Mouse (Mus musculus): Measurements from ENCODE around the gene 2900011O08Rik.

The 2900011O08Rik gene

DNA sequence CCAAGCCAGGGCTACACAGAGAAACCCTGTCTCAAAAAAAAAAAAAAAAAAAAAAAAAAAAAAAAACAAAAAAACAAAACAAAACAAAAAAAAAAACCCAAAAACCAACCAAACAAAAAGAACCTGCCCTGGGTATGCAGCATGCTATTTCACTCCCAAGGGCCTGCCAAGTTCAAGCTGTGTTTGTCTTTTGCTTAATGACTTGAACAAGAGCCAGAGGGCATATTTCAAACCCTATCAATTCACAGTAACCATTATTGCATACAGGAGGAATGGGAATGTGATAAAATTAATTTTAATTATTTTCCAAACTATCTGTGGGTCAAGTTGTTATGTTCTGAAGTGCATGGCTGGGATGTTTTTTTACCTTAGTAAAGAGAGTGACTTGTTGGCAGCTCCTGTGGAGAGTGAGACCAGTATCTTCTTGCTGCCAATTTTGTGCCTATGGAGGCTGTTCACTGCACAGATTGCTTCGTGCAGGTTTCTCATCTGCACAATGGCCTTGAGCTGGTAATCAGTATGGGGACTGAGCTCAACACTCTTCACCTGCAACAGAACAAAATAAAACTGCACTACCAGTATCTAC is 151.7 kb downstream of the 2900011O08Rik start:
- DNase-seq (ENCODE audit: low read depth), result no peak

DNA sequence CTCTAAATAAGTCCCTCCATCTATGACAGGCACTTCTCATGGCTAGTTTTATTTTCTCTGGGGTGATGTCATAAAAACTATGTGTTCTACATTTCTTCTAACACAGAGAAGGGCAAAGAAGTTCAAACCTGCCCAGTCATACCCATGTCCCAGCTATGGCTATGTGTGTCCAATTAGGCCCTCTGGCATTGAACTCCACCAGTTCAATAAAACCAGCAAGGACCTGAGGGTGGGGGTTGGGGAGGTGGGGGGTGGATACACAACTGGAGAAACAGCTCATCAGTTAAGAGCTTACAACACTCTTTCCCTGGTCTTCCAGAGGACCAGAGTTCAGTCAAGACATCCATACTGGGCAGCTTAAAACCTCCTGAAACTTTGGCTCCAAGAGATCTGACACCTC is 152.7 kb downstream of the 2900011O08Rik start:
- no peak for DNase-seq (ENCODE audit: low read depth)

- DNase-seq (ENCODE audit: low read depth), result no peak
Measured at GRCm38 (mm10) chr16:14143298-14143697, 156.9 kb downstream of the 2900011O08Rik start.

GRCm38 (mm10) chr16:14147712-14148111 is 161.3 kb downstream of the 2900011O08Rik start:
- DNase-seq (ENCODE audit: low read depth), result no peak
